Mouse (Mus musculus) natural killer cell, adult 2 months (primary cell): ENCODE measurements at regions not wholly inside any gene's neighbourhood (a gene's known extent, or its start where the extent isn't known, plus 50 kb on each side); places are given as distances from the start of the nearest gene placed in this dataset.

Source experiments
- DNase-seq, 2 experiments: peaks; one replicate each; pipeline ENCODE4 v3.0.0; 2022; ENCODE audit warnings: low spot score in 2 of 2

GRCm38 (mm10) chr8:104034286-104034685 is 67.1 kb upstream of the Cdh5 start:
- DNase-seq = no peak

GRCm38 (mm10) chr8:104036580-104037477 is 64.6 kb upstream of the Cdh5 start:
- no peak for DNase-seq

DNA sequence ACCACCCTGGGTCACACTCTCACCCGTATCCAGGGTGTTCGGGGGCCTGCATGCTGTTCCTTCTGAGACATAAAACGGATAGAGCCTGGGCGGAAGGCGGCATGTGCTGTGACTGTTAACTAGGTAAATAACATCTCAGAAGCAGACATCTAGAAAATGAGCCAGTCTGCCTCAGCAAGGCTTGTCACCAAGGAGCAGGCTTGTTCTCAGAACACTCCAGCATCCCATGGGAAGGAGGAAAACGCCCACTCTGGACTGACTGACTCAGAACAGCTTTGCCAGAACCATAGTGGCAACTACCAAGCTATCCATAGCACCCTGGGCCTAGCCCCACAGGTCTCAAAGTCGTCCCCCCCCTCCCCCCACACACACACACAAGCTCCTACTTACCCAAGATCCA is 63.8 kb upstream of the Cdh5 start:
- no peak for DNase-seq

GRCm38 (mm10) chr8:104039526-104039925 is 61.9 kb upstream of the Cdh5 start:
- no peak for DNase-seq

GRCm38 (mm10) chr8:104041522-104041921 is 59.9 kb upstream of the Cdh5 start:
- DNase-seq = no peak

DNA sequence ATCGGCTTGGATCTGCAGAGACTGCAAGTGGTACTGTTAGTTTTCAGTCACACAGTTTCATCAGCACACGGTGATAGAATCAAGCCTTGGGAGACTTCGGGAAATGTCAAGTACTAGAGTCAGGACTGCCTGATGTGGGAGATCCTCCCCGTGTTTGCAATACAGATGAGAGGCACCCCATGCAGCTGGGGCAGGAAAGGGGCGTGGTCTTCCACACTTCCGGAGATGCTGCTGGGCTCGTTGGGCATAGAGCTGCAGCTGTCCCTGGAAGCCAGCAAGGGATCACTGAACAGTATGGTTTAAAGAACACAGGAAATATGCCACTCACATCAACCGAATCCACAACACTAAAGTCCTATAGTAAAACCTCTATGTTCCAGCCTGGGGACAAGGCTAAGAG is 59.0 kb upstream of the Cdh5 start:
- DNase-seq = no peak

DNA sequence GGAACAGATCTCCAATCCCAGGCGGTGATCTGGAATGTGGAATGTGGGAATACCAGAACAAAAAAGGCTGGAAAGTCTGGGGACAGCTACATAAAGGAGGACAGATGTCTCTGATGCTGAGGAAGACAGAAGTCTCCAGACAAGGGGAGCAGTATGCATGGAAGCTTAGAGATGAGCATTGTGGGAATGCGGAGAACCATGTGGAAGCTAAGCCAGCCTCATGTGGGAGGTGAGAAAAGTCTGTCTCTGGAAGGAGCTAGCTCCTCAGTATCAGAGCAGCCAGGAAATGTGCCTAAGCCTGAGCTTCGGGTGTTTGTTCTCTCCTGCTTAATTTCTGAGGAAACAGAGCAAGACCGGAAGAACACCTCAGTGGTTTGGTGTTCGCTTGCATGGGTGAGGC is 53.4 kb upstream of the Cdh5 start:
- DNase-seq = no peak

DNA sequence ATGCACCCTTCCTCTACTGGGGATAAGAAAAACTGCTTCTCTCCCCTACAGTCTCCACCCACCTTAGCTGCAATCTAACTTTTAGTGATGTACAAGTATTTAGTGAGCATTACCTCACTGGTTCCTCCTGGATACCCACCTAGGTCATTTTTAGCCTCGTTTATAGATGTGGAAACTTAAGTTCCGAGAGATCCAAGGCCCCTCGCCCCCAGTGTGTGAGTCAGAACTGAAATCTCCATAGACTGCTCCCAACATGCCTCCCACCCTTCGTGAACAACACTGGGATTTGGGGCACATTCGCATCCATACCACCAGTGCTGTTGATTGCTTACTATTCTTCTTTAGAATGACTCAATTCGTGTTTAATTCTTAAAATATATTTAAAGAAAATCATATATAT is 52.2 kb upstream of the Cdh5 start:
- DNase-seq = no peak

GRCm38 (mm10) chr8:104050694-104051539 is 50.5 kb upstream of the Cdh5 start:
- DNase-seq = peak in 1 of 2 experiments; percentile 32

DNA sequence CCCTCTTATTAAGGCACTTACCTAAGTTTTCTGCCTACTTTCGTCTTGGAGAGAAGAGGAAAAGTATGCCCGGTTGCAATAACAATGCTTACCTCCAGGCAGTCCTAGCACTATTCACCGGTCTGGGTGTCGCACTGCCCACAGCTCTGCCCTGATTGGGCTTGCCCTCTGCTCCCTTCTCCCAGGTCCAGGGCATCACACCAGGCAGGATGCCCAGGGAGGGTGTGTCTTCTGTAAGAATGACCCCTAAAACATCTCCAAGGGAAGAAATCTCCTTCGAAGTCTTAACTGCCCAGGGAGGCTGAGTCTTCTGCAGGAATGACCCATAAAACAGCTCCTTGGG is 49.9 kb upstream of the Cdh5 start:
- no peak for DNase-seq
